Mouse (Mus musculus): Measurements from ENCODE around the gene Rasgef1b. TPM values are rescaled to one million over a fixed set of nuclear protein-coding genes. Genes with fewer than 3 reads are reported as not detected.

Gene Rasgef1b
- polyA plus RNA-seq, 1 experiment from 2014 or later = 3.6 TPM

GRCm38 (mm10) chr5:99183637-99184036 is 545.2 kb downstream of the Rasgef1b start:
- 65% methylated on average over 7 of the region's 7 CpGs for WGBS
- H3K27ac ChIP-seq (ENCODE audit: low read depth, low read length) = no peak overlapping the region
- no peak overlapping the region for H3K4me3 ChIP-seq (ENCODE audit: low read depth, low read length)
- H3K4me2 ChIP-seq (replicated peaks; ENCODE audit: low read depth) = no peak overlapping the region
- ATAC-seq = no peak
- 0 out of 2 replicates have a peak, but pooled peaks cover 5% of the 10 kb centered on the region for H3K4me1 ChIP-seq (replicated peaks; ENCODE audit: control insufficient read depth, insufficient read depth, low read length)
- H3K27me3 ChIP-seq (replicated peaks; ENCODE audit: control insufficient read depth, insufficient read depth, low read length) = no peaks in the 10 kb centered on the region
- no peak overlapping the region for H3K9ac ChIP-seq (ENCODE audit: low read depth, low read length)
- no peaks in the 10 kb centered on the region for H3K36me3 ChIP-seq (ENCODE audit: control insufficient read depth, insufficient read depth)
- 0 out of 2 replicates have a peak, but pooled peaks cover 6% of the 10 kb centered on the region for H3K9me3 ChIP-seq (ENCODE audit: control insufficient read depth)
- no peak for TF ChIP-seq CTCF (IDR thresholded peaks at IDR 0.05; ENCODE audit: low read depth)

- no peaks in the 10 kb centered on the region for H3K27me3 ChIP-seq (replicated peaks; ENCODE audit: control insufficient read depth, insufficient read depth, low read length)
- ATAC-seq = no peak
- no peak overlapping the region for H3K9ac ChIP-seq (ENCODE audit: low read depth, low read length)
- no peaks in the 10 kb centered on the region for H3K36me3 ChIP-seq (ENCODE audit: control insufficient read depth, insufficient read depth)
- no peak overlapping the region for H3K4me3 ChIP-seq (ENCODE audit: low read depth, low read length)
- WGBS = 51% methylated on average over 8 of the region's 8 CpGs
- no peak for TF ChIP-seq CTCF (IDR thresholded peaks at IDR 0.05; ENCODE audit: low read depth)
- no peak overlapping the region for H3K27ac ChIP-seq (ENCODE audit: low read depth, low read length)
- H3K4me2 ChIP-seq (replicated peaks; ENCODE audit: low read depth) = no peak overlapping the region
- 0 out of 2 replicates have a peak, but pooled peaks cover 8% of the 10 kb centered on the region for H3K9me3 ChIP-seq (ENCODE audit: control insufficient read depth)
- H3K4me1 ChIP-seq (replicated peaks; ENCODE audit: control insufficient read depth, insufficient read depth, low read length) = no peaks in the 10 kb centered on the region
Observed at GRCm38 (mm10) chr5:99174608-99175385, 554.1 kb downstream of the Rasgef1b start.

DNA sequence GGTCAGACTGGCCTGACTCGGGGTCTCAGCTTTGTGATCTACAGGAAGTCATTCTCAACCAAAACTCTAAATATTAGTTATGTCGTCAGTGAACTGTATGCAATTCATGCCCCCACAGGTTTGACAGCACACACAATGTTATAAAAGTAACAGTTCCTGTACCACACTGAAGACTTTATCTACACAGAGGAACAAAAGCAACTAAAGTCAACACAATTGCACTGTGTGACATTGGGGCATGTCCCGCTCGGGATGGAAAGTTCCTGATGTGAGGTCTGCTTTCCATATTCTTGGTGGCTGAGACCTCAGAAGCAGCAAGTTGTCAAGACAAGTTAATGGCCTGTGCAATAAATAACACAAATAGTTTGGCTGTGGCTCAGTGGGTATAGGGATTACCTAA is 559.0 kb downstream of the Rasgef1b start:
- WGBS = 69% methylated on average over 4 of the region's 4 CpGs
- no peak for TF ChIP-seq CTCF (IDR thresholded peaks at IDR 0.05; ENCODE audit: low read depth)
- Histone ChIP-seq H3K4me2 (replicated peaks; ENCODE audit: low read depth) (no peak overlapping the region), H3K9me3 (ENCODE audit: control insufficient read depth) (no peaks in the 10 kb centered on the region), H3K9ac (ENCODE audit: low read depth, low read length) (no peak overlapping the region), H3K4me3 (ENCODE audit: low read depth, low read length) (no peak overlapping the region), H3K36me3 (ENCODE audit: control insufficient read depth, insufficient read depth) (no peaks in the 10 kb centered on the region), H3K4me1 (replicated peaks; ENCODE audit: control insufficient read depth, insufficient read depth, low read length) (no peaks in the 10 kb centered on the region), H3K27ac (ENCODE audit: low read depth, low read length) (no peak overlapping the region), H3K27me3 (replicated peaks; ENCODE audit: control insufficient read depth, insufficient read depth, low read length) (no peaks in the 10 kb centered on the region)
- ATAC-seq = no peak

- ATAC-seq = no peak
- no peaks in the 10 kb centered on the region for H3K27me3 ChIP-seq (replicated peaks; ENCODE audit: control insufficient read depth, insufficient read depth, low read length)
- TF ChIP-seq CTCF (IDR thresholded peaks at IDR 0.05; ENCODE audit: low read depth) = no peak
- no peaks in the 10 kb centered on the region for H3K9me3 ChIP-seq (ENCODE audit: control insufficient read depth)
- H3K9ac ChIP-seq (ENCODE audit: low read depth, low read length) = no peak overlapping the region
- no peak overlapping the region for H3K4me2 ChIP-seq (replicated peaks; ENCODE audit: low read depth)
- H3K4me3 ChIP-seq (ENCODE audit: low read depth, low read length) = no peak overlapping the region
- H3K36me3 ChIP-seq (ENCODE audit: control insufficient read depth, insufficient read depth) = no peaks in the 10 kb centered on the region
- no peaks in the 10 kb centered on the region for H3K4me1 ChIP-seq (replicated peaks; ENCODE audit: control insufficient read depth, insufficient read depth, low read length)
- no peak overlapping the region for H3K27ac ChIP-seq (ENCODE audit: low read depth, low read length)
- WGBS = 51% methylated on average over 5 of the region's 5 CpGs
Observed at GRCm38 (mm10) chr5:99167767-99168166, 561.1 kb downstream of the Rasgef1b start.

Other genes starting within 250 kb of the Rasgef1b start
- gene Vamp9, start 177.2 kb upstream of the Rasgef1b start, polyA plus RNA-seq (2015; fragmentation: Nextera tagmentation; extraction: Ambion mirVana) = 0.31 TPM in 1 of 2 replicates, not detected in the other
- gene Hnrnpd, start 249.9 kb upstream of the Rasgef1b start, polyA plus RNA-seq (2015; fragmentation: Nextera tagmentation; extraction: Ambion mirVana) = 66.5 and 67.1 TPM in 2 replicates
- 1.5 and 2.4 TPM in 2 replicates for gene 4930524J08Rik, start 250.0 kb upstream of the Rasgef1b start, polyA plus RNA-seq (2015; fragmentation: Nextera tagmentation; extraction: Ambion mirVana)